Mouse (Mus musculus): Measurements from ENCODE around the gene Dkk3.

GRCm38 (mm10) chr7:112157584-112158315 is 1.1 kb downstream of the Dkk3 start:
- TF ChIP-seq POLR2A (IDR thresholded peaks at IDR 0.05; ENCODE audit: extremely low read depth, insufficient read depth, low read length) (no peak), CTCF (IDR thresholded peaks at IDR 0.05; ENCODE audit: low read depth, low read length) (no peak)

Measured in liver, adult 2 months (tissue).